Mouse (Mus musculus) heart, embryonic 10.5 days (tissue): ENCODE measurements around the gene Cdc42ep4. TPM values are rescaled to one million over a fixed set of nuclear protein-coding genes. Genes with fewer than 3 reads are reported as not detected.

Experiments
- DNase-seq: peaks from one replicate; pipeline ENCODE4 v3.0.0-alpha.2; 2017; ENCODE audit warnings: low spot score
- H3K27ac ChIP-seq: fragments of 300-500 bp; sonication (generic); 2 replicates; pipeline ENCODE4 v1.5.1; 2016; ENCODE audit warnings: mild to moderate bottlenecking
- H3K27me3 ChIP-seq: fragments of 300-500 bp; sonication (generic); 2 replicates; pipeline ENCODE4 v1.6.1; 2016; ENCODE audit warnings: mild to moderate bottlenecking; ENCODE audit not compliant: poor library complexity, insufficient read depth, severe bottlenecking
- H3K36me3 ChIP-seq: fragments of 300-500 bp; sonication (generic); 2 replicates; pipeline ENCODE4 v1.6.1; 2016; ENCODE audit warnings: mild to moderate bottlenecking, moderate library complexity
- H3K4me1 ChIP-seq: fragments of 300-500 bp; sonication (generic); 2 replicates; pipeline ENCODE4 v1.6.1; 2016; ENCODE audit warnings: mild to moderate bottlenecking
- H3K4me3 ChIP-seq: fragments of 300-500 bp; sonication (generic); 2 replicates; pipeline ENCODE4 v1.5.1; 2016; ENCODE audit warnings: mild to moderate bottlenecking, moderate library complexity
- H3K9me3 ChIP-seq: fragments of 300-500 bp; sonication (generic); 2 replicates; pipeline ENCODE4 v1.6.1; 2016; ENCODE audit warnings: mild to moderate bottlenecking, moderate library complexity
- WGBS: fragments of 180-500 bp; shearing (Covaris S2); methylation state at CpG from one replicate; pipeline ENCODE4 v1.1.7; 2016; 5-methylcytosine and 5-hydroxymethylcytosine counted together
- polyA plus RNA-seq: library from polyadenylated mRNA; unstranded; fragments of >200 nt; fragmentation: Nextera tagmentation; extraction: Ambion mirVana; gene quantifications from 2 replicates; pipeline ENCODE4 v1.2.1, GENCODE M21; 2016

Gene Cdc42ep4
- 30.4 and 45.4 TPM in 2 replicates for polyA plus RNA-seq

DNA sequence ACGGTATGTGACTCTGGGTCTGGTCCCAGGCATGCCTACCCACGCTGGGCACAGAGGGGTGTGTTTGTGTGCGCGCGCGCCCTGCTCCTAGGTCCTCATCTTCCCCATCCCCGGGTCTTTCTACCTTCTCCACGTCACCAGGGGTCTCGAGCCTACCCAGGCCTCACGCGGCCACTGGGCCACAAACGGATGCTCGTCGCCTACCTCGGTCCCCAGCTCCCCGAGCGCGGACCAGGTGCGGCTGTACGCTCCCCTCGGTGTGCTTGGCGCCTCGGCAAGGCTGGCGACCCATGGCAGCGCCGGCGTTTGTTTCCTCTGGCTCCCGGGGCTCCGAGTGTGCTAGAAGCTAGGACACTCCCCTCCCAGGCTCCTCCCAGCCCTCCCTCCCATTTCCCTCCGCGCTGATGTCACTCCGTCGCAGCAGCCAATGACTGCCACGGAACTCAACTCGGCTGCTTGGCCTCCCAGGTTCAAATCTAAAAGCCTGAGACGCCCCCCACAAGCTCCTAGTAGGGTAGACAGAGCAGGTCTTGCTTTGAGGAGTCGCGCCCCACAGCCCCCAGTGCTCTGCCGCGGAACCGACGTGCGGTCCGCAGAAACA, at the start of gene Cdc42ep4:
Gene Cdc42ep4 (minus strand): TSS at position 398 of the 601 bp plus-strand sequence.
- peaks cover 6% of the 10 kb centered on the region; the same call in 1 of the 2 replicates for H3K36me3 ChIP-seq
- peak; percentile 97 for DNase-seq
- no peaks in the 10 kb centered on the region for H3K9me3 ChIP-seq
- WGBS = under 1% methylated on average over 44 of the region's 44 CpGs
- peaks cover 64% of the 10 kb centered on the region for H3K4me1 ChIP-seq
- H3K27ac ChIP-seq = peak within 1 kb of the TSS; percentile 96
- peak within 1 kb of the TSS; percentile 90 for H3K4me3 ChIP-seq
- no peaks in the 10 kb centered on the region for H3K27me3 ChIP-seq

DNA sequence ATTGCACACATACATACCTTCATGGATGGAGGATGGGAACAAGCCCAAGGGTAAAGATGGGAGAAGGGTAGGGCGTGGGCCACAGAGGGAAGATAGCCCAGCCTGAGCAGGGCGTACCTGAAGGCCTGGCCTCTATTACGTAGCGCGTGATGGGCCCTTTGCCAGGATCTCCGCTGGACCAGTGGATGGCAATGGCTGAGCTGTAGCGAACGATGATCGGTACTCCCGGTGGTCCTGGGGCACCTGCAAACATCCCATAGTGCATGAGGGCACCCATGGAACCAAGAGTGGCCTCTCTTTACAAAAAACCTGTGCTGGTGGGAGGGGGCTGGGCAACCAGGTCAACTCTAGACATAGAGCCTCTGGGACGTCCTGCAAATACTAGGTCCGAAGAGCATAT, 48.3 kb upstream of the Cdc42ep4 start:
- DNase-seq = no peak
- H3K9me3 ChIP-seq = no peaks in the 10 kb centered on the region
- peaks cover 76% of the 10 kb centered on the region for H3K4me1 ChIP-seq
- H3K4me3 ChIP-seq = no peak overlapping the region
- H3K27ac ChIP-seq = no peak overlapping the region
- 88% methylated on average over 12 of the region's 12 CpGs for WGBS
- peaks cover 6% of the 10 kb centered on the region for H3K27me3 ChIP-seq
- H3K36me3 ChIP-seq = no peaks in the 10 kb centered on the region

DNA sequence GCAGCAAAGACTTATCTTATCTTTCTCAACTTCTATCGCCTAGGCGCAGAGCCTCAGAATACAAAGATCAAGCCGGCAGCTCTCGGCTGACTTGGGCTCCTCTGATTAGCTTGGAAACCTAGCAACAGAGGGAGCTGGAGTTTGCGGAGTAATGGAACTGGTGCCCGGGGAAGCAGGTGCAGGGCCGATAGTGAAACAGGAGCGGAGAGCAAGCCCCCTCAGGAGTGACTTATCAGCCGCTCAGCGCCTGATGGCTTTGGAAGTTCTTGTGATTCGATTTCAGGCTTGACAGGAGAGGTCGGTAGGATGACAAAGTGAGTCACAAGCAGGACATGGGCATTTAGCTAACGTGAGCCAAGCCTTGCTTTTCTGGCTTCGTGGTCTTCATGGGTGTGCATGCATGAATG, 47.4 kb upstream of the Cdc42ep4 start:
- 24% methylated on average over 14 of the region's 14 CpGs for WGBS
- Histone ChIP-seq H3K4me3 (peak overlapping the region; percentile 22; the same call in 1 of the 2 replicates), H3K36me3 (no peaks in the 10 kb centered on the region), H3K27ac (peak overlapping the region; percentile 36; the same call in 1 of the 2 replicates), H3K9me3 (no peaks in the 10 kb centered on the region), H3K27me3 (peaks cover 6% of the 10 kb centered on the region), H3K4me1 (peaks cover 79% of the 10 kb centered on the region)
- no peak for DNase-seq

DNA sequence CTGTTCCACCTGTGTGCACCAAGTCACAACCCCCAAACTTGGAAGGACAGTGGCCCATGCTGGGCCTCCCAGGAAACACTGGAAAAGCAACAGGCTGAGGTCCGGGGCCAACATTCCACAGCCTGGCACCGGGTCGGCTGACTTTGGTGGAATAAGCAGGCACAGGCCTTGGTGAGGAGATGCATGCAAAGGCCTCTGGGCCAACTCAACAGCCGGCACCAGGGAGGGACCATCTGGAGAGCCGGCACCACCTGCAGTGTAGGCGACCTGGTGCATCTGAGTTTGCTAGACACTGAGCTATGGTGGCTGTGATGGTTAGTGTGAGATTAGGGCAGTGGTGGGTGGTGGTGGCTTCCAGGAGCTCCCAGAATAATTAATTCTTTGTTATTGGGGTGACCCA, 46.3 kb upstream of the Cdc42ep4 start:
- Histone ChIP-seq H3K4me1 (peaks cover 72% of the 10 kb centered on the region), H3K27me3 (peaks cover 6% of the 10 kb centered on the region), H3K36me3 (0 out of 2 replicates have a peak, but pooled peaks cover 2% of the 10 kb centered on the region), H3K4me3 (no peak overlapping the region), H3K27ac (peak overlapping the region; percentile 71; the same call in 1 of the 2 replicates), H3K9me3 (no peaks in the 10 kb centered on the region)
- 74% methylated on average over 6 of the region's 6 CpGs for WGBS
- no peak for DNase-seq

DNA sequence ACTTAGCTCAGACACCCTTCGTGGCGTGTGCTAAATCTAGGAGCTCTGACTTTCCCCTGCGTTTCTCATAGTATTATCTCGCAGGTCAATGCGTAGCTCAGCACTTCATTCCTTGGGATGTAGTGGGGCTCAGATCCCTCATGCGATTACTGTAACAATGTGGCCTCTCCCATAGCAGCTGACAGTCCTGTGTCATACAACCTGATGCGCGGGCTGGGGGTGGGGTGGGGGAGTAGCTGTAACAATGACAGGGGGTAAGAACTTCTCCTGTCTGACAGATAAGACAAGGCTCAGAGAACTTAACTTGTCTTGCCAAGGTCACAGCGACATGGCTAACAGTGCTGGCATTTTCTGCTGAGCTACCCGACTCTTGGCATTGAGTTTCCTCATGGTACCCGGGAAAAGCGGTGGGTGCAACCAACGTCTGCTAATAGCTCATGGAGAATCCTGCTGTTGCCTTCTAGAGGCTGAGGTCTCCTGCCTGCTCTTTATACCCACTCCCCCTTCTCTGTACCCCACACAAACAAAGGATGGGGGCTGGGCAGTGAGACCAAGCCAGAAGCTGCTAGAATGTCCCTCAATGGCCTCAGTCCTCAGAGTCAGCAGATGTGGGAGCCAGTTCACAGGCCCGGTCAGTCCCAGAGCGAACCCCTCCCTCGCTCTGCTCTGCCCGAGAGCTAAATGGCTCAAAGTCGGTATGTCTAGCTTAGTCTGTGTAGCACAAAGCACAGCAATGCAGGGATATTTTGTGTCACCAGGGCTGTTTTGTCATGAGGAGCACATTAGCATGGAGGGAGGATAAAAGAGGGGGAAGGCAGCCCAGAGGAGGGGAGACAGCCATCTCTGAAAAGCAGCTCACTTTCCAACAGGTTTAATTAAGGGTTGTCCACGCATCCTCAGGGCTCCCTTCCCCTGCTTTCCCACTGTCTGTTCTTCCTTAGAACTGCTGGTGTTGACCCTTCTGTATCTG, 45.6 kb upstream of the Cdc42ep4 start:
- no peaks in the 10 kb centered on the region for H3K9me3 ChIP-seq
- 55% methylated on average over 19 of the region's 19 CpGs for WGBS
- H3K4me1 ChIP-seq = peaks cover 65% of the 10 kb centered on the region
- peak overlapping the region; percentile 71 for H3K27ac ChIP-seq
- peaks cover 7% of the 10 kb centered on the region; the same call in 1 of the 2 replicates for H3K36me3 ChIP-seq
- peaks cover 6% of the 10 kb centered on the region for H3K27me3 ChIP-seq
- H3K4me3 ChIP-seq = no peak overlapping the region
- DNase-seq = no peak

DNA sequence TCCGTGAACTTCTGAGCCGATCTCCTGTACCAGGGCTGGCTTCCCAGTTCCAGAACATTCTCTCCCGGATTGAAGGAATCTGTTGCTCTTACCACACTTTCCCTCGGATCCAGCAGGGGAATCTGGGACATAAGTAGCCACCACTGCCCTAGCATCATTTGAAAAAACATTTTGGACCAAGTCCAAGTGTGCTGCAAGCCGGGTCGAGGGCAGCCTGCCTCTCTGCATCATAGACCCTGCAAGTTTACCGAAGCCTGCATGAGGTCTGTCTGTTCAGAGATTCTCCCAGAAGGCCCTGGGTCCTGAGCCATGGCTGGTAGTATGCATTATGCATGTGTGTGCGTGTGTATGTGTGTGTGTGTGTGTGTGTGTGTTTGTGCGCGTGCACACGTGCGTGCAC, 44.2 kb upstream of the Cdc42ep4 start:
- DNase-seq = no peak
- no peaks in the 10 kb centered on the region for H3K9me3 ChIP-seq
- no peak overlapping the region for H3K4me3 ChIP-seq
- H3K4me1 ChIP-seq = peaks cover 61% of the 10 kb centered on the region
- H3K36me3 ChIP-seq = peaks cover 7% of the 10 kb centered on the region; the same call in 1 of the 2 replicates
- H3K27me3 ChIP-seq = peaks cover 2% of the 10 kb centered on the region
- H3K27ac ChIP-seq = no peak overlapping the region
- WGBS = 88% methylated on average over 12 of the region's 12 CpGs

DNA sequence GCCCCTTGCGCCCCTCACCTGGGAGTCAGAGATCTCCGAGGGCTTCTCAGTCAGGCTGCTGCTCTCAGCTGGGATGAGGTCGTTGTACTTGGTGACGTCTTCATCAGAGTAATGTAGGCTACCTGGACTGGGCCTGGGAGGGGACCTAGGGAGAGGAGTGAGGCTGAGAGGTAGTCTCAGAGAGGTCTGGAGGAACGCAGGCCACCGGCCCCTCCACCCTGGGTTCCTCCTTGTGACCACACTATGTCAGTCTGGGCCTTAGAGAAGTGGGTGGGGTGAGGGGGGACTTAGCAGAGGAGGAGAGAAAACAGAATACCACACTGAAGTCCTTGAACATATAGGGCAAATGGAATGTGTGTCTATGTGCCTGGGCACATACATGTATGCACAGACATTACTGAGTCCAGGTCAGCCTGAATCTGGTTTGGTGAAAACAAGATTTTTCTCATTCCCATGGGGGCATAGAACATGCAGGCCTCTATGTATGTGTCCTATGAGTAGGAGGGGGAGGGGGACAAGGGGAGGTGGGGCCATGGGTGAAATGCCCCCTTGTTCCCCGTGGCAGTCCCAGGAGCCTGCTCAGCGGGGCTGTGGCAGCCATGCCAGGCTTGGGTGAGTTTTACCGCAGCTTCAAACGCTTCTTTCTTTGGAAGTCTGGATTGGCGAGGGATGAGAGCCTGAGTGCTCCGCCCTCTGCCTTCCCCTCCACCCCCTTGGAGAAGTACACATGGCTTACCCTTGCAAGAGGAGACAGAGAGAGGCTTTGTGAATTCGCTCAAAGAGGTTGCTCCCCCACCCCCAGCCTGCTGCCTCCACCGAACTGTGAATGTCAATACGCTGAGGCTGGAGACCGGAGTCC, 39.9 kb upstream of the Cdc42ep4 start:
- Histone ChIP-seq H3K9me3 (no peaks in the 10 kb centered on the region), H3K4me1 (peaks cover 49% of the 10 kb centered on the region), H3K27ac (peak overlapping the region; percentile 31; the same call in 1 of the 2 replicates), H3K36me3 (peaks cover 7% of the 10 kb centered on the region; the same call in 1 of the 2 replicates), H3K4me3 (no peak overlapping the region), H3K27me3 (no peaks in the 10 kb centered on the region)
- no peak for DNase-seq
- WGBS = 59% methylated on average over 16 of the region's 16 CpGs

DNA sequence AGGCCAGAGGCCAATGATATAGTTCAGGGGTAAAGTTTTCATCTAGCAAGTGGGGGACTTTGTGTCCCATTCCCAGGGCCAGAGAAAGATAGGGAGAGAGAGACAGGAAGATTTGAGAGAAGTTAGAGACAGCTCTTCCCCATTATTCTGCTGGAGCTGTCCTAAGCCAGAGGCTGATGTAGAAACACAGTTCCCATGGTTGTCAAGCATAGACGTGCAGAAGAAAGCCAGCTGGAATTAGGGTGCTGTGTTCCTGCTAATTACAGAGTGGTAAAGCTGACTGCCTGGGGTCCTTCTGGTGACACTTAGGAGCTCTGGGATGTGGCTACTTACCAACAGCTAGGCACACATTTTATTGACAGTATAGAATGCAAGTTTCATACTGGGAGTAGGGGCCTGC, 37.4 kb upstream of the Cdc42ep4 start:
- no peaks in the 10 kb centered on the region for H3K27me3 ChIP-seq
- DNase-seq = no peak
- H3K4me1 ChIP-seq = peaks cover 62% of the 10 kb centered on the region
- H3K9me3 ChIP-seq = no peaks in the 10 kb centered on the region
- 9% methylated on average over 1 of the region's 1 CpGs for WGBS
- H3K27ac ChIP-seq = peak overlapping the region; percentile 30; the same call in 1 of the 2 replicates
- no peak overlapping the region for H3K4me3 ChIP-seq
- H3K36me3 ChIP-seq = peaks cover 7% of the 10 kb centered on the region; the same call in 1 of the 2 replicates

DNA sequence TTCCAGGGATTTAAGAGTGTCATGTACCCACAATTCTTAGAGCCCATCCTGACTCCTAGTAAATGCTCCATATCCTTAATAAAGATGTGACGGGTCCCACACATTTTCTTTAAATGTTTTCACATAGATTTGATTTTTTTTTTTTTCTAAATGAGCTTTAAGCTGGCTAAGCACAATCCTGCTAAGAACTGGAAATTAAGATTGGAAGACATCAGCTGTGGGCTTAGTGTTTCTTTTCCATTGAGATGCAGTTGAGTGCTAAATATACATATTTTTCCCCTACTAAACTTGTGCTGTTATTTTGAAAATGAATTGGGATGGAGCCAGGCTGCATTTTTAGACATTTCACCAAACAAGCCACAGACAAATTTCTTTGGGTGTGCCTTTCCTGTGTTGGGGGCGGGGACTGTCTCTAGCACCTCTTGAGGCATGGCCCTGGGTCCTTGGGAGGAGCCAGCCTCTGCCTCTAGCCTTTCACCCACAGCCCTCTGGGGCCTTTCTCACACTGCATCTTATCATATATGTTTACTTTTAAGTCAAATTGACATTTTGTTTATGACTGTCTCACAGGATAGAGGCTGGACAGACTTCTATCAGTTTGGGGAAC, 36.6 kb upstream of the Cdc42ep4 start:
- Histone ChIP-seq H3K27ac (peak overlapping the region; percentile 30; the same call in 1 of the 2 replicates), H3K4me3 (no peak overlapping the region), H3K27me3 (no peaks in the 10 kb centered on the region), H3K4me1 (peaks cover 62% of the 10 kb centered on the region), H3K9me3 (no peaks in the 10 kb centered on the region), H3K36me3 (peaks cover 7% of the 10 kb centered on the region; the same call in 1 of the 2 replicates)
- no peak for DNase-seq
- 58% methylated on average over 2 of the region's 2 CpGs for WGBS

DNA sequence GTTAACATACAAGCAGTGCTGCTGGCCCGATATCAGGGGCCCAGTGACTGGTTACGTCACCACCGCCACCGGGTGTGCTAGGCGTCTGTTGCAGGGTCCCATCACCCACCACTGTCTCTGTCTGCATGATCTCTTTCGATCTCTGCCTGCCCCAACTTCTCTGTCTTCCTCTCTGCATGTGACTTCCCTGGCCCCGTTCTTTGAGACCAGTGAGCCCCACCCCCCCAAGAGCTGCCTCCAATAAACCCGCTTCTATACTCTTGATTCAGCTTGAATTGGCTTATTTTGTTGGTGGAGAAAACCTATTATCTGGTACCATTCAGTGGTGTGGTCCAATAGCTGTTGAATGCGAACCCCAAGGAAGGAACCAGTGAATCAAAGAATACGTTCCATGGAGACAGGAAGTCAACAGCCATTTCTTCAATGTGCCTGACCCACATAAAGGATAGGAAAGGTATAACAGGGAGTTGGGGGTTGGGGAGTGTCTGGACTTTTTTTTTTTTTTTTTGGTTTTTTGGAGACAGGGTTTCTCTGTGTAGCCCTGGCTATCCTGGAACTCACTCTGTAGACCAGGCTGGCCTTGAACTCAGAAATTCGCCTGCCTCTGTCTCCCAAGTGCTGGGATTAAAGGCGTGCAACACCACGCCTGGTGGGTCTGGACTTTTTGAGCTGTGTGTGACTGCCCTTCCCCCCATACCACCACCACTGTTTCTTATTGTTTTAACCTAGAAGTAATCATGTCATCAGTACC, 35.9 kb upstream of the Cdc42ep4 start:
- H3K27me3 ChIP-seq = no peaks in the 10 kb centered on the region
- H3K27ac ChIP-seq = 0 out of 2 replicates have a peak overlapping the region, but pooled peaks have one; percentile 3
- no peak for DNase-seq
- H3K36me3 ChIP-seq = peaks cover 1% of the 10 kb centered on the region; the same call in 1 of the 2 replicates
- no peak overlapping the region for H3K4me3 ChIP-seq
- H3K9me3 ChIP-seq = no peaks in the 10 kb centered on the region
- WGBS = 81% methylated on average over 13 of the region's 13 CpGs
- peaks cover 62% of the 10 kb centered on the region for H3K4me1 ChIP-seq

DNA sequence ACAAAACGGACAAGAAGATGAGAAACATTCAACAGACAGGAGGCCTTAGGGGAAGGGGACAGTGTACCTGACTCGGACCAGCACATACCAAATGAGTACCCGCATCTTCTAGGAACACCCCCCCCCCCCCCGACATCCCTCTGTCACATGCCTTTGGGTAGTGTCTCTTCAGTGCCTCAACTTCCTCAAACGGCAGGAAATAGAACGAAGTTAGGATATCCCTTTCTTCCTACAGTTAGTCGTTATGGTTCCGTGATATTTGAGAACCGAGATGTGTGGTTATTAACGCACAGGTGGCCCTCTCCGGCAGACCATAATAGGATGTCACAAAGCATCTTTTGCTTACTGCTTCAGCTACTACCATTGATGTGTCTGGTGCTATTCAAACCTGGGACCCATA, 35.3 kb upstream of the Cdc42ep4 start:
- DNase-seq = no peak
- H3K27me3 ChIP-seq = no peaks in the 10 kb centered on the region
- H3K27ac ChIP-seq = peak overlapping the region; percentile 89; the same call in 1 of the 2 replicates
- WGBS = 73% methylated on average over 11 of the region's 11 CpGs
- H3K36me3 ChIP-seq = no peaks in the 10 kb centered on the region; the same call in 1 of the 2 replicates
- H3K9me3 ChIP-seq = no peaks in the 10 kb centered on the region
- no peak overlapping the region for H3K4me3 ChIP-seq
- H3K4me1 ChIP-seq = peaks cover 66% of the 10 kb centered on the region
